Mouse (Mus musculus) ES-Bruce4 (cell line): ENCODE measurements around the gene Myo5c. TPM values are rescaled to one million over a fixed set of nuclear protein-coding genes. Genes with fewer than 3 reads are reported as not detected.

Experiments
- H3K27ac ChIP-seq: 2 replicates; pipeline ENCODE4 v1.5.1; 2012; ENCODE audit warnings: low read length, inconsistent platforms; ENCODE audit not compliant: insufficient read depth
- H3K27me3 ChIP-seq: 2 replicates; pipeline ENCODE4 v1.6.1; 2012; ENCODE audit warnings: mild to moderate bottlenecking, low read length, inconsistent platforms; ENCODE audit not compliant: control insufficient read depth, poor library complexity, insufficient read depth, severe bottlenecking
- H3K36me3 ChIP-seq: 2 replicates; pipeline ENCODE4 v1.6.1; 2012; ENCODE audit warnings: inconsistent platforms, mild to moderate bottlenecking, low read length, moderate library complexity; ENCODE audit not compliant: control insufficient read depth, poor library complexity, insufficient read depth, severe bottlenecking
- H3K4me1 ChIP-seq: one replicate; pipeline ENCODE4 v1.8.1; 2011; ENCODE audit warnings: low read length; ENCODE audit not compliant: control insufficient read depth, insufficient read depth
- H3K4me3 ChIP-seq: 2 replicates; pipeline ENCODE4 v1.5.1; 2011; ENCODE audit warnings: low read depth, mild to moderate bottlenecking, low read length
- H3K9ac ChIP-seq: 2 replicates; pipeline ENCODE4 v1.6.1; 2012; ENCODE audit warnings: low read depth, mild to moderate bottlenecking, inconsistent platforms; ENCODE audit not compliant: poor library complexity, severe bottlenecking
- H3K9me3 ChIP-seq: replicated peaks from 2 replicates; pipeline ENCODE4 v1.6.1; 2012; ENCODE audit warnings: mild to moderate bottlenecking, low read length, inconsistent platforms; ENCODE audit not compliant: control insufficient read depth, poor library complexity, insufficient read depth, severe bottlenecking
- CTCF ChIP-seq: IDR thresholded peaks from one replicate; pipeline ENCODE4 v1.8.1; 2011; ENCODE audit warnings: low read depth, low read length
- EP300 ChIP-seq: IDR thresholded peaks from 2 replicates; pipeline ENCODE4 v1.6.1; 2011; ENCODE audit warnings: low read depth, low read length; ENCODE audit not compliant: insufficient read depth
- POLR2A ChIP-seq: IDR thresholded peaks from one replicate; pipeline ENCODE4 v1.8.1; 2011; ENCODE audit warnings: low read length; ENCODE audit not compliant: insufficient read depth
- polyA plus RNA-seq: library from polyadenylated mRNA; stranded (reverse); fragments of >200 nt; gene quantifications from 2 replicates; pipeline ENCODE4 v1.2.4, GENCODE M21; 2011; ENCODE audit warnings: low read depth; ENCODE audit not compliant: missing spikeins, insufficient read depth, insufficient read length

Myo5c gene
- polyA plus RNA-seq, 1 experiment, result 8.8 TPM

DNA sequence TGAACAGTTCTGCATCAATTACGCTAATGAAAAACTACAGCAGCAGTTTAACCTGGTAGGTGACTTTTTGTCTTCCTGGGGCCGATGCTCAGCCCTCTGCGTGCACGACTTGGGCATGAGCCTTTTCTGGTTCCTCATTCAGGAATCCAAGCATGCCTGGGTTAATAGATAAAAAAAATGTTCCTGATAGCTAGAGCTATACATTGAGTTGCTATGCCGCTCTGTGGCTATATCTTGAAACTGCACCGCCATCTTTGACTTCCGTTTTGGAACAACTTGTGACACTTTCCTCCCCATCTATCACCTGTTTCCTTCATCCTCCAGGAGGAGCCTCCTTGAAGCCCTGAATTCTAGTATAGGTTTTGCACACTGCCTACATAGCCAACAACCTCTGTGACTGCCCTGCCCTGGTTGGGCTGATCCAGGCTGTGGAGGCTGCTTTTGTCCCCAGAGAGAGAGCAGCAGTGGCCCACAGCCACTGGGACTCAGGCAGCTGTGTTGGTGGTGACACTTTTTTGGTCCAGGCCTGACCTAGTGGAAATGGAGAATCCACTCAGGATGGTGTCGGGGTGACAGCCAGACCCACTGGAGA lies 30.5 kb downstream of the Myo5c start:
- Histone ChIP-seq H3K36me3 (no peaks in the 10 kb centered on the region), H3K27me3 (no peaks in the 10 kb centered on the region), H3K9me3 (no peaks in the 10 kb centered on the region), H3K4me3 (no peak overlapping the region), H3K9ac (no peak overlapping the region), H3K27ac (no peak overlapping the region), H3K4me1 (peaks cover 3% of the 10 kb centered on the region)
- TF ChIP-seq EP300, result no peak
- TF ChIP-seq POLR2A, result no peak
- TF ChIP-seq CTCF, result no peak

DNA sequence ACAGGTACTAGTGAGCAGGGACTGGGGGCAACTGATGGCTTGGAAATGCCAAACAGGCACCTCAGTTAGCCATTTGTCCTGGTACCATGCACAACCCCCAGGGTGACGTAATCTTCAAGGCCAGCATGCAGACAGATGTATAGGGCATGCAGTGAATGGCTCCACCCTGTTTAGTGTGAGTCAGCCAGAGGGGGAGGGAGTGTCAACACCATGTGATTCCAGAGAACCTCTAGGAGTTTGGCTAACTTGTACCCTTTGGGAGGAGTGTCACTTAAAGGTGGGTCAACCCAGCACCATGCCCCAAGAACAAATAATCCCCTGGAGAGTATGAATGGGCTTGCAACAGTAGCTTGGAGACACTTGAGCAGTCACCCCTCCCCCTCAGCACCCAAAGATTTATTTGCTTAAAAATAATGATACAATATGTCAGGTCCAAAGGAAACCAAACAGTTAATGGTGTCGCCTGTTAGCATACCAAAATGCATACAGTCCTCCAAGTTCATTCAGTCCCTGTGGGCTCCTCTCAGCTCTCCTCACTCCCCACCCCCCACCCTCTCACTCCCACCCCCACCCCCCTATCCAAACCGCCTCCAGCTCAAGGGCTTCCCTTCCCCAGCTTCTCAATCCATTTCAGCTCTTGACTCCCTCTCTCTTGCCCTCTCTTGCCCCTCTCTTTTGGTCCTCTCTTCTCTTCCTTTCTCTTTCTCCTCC lies 32.3 kb downstream of the Myo5c start:
- no peaks in the 10 kb centered on the region for H3K27me3 ChIP-seq
- TF ChIP-seq CTCF (no peak), EP300 (peak; percentile 56; the same call in 1 of the 2 replicates)
- H3K9me3 ChIP-seq, result no peaks in the 10 kb centered on the region
- no peaks in the 10 kb centered on the region for H3K36me3 ChIP-seq
- no peak overlapping the region for H3K4me3 ChIP-seq
- no peak overlapping the region for H3K9ac ChIP-seq
- H3K4me1 ChIP-seq, result peaks cover 3% of the 10 kb centered on the region
- peak overlapping the region; percentile 17 for H3K27ac ChIP-seq

- Histone ChIP-seq H3K9me3 (no peaks in the 10 kb centered on the region), H3K27me3 (no peaks in the 10 kb centered on the region), H3K9ac (no peak overlapping the region), H3K4me1 (no peaks in the 10 kb centered on the region), H3K36me3 (no peaks in the 10 kb centered on the region), H3K27ac (no peak overlapping the region), H3K4me3 (no peak overlapping the region)
- TF ChIP-seq POLR2A (no peak), EP300 (no peak), CTCF (no peak)
Observed at GRCm38 (mm10) chr9:75267147-75267546, 35.3 kb downstream of the Myo5c start.

DNA sequence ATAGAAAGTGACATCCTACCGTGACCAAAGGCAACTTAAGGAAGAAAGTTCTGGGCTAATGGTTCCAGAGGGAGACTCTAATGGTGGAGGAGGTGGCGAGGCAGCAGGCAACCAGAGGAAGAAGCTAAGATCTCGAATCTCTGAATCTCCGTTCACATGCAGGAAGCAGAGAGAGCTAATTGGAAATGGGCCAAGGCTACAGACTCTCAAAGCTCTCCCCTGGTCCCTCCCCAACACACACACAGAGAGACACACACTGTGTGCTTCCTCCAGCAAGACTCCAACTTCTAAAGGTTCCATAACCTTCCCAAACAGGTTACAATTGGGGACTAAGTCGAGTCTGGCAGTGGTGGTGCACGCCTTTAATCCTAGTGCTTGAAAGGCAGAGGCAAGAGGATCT lies 38.6 kb downstream of the Myo5c start:
- Histone ChIP-seq H3K4me1 (no peaks in the 10 kb centered on the region), H3K9ac (no peak overlapping the region), H3K36me3 (no peaks in the 10 kb centered on the region), H3K27me3 (no peaks in the 10 kb centered on the region), H3K9me3 (no peaks in the 10 kb centered on the region), H3K27ac (no peak overlapping the region), H3K4me3 (no peak overlapping the region)
- no peak for TF ChIP-seq POLR2A
- TF ChIP-seq CTCF, result no peak
- TF ChIP-seq EP300, result no peak

DNA sequence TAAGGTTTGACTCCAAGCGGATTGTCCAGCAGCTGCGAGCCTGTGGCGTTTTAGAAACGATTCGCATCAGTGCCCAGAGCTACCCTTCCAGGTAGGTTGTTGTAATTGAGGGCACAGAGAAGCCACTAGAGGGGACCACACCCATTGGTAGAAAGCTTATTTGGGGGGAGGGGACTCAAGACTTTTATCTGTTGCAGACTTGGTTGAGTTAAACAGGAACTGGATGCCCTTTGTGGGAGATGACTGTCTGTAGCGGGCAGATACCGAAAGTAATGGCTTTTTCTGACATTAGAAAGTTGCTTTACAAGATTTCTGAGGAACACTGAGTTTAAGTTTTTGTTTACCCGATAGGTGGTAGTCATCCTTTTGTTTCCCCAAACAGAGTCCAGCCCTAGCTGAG lies 39.7 kb downstream of the Myo5c start:
- Histone ChIP-seq H3K4me1 (no peaks in the 10 kb centered on the region), H3K9ac (no peak overlapping the region), H3K27me3 (no peaks in the 10 kb centered on the region), H3K4me3 (no peak overlapping the region), H3K9me3 (no peaks in the 10 kb centered on the region), H3K36me3 (no peaks in the 10 kb centered on the region), H3K27ac (no peak overlapping the region)
- TF ChIP-seq EP300 (no peak), CTCF (no peak), POLR2A (no peak)

DNA sequence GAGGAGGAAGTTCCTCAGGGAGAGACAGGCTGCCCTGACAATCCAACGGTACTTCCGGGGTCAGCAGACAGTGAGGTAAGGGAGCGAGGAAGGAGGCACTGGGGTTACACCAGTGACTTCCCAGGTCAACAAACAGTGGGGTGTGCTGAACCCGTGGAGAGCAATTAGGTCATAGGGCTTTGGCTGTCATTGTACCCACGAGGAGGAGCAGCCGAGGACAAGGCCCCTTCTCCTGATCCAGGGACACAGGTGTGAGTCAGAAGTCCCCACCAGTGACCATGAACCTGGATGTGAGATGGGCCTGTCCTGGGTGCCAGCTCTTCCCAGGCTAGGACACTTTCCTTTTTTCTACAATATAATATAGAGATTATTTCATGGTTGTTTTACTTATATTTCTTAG lies 41.8 kb downstream of the Myo5c start:
- Histone ChIP-seq H3K4me3 (no peak overlapping the region), H3K4me1 (no peaks in the 10 kb centered on the region), H3K36me3 (no peaks in the 10 kb centered on the region), H3K9me3 (no peaks in the 10 kb centered on the region), H3K9ac (no peak overlapping the region), H3K27ac (no peak overlapping the region), H3K27me3 (no peaks in the 10 kb centered on the region)
- TF ChIP-seq CTCF (no peak), EP300 (no peak), POLR2A (no peak)
